Mouse (Mus musculus): ENCODE data around the gene Elavl2.

- TF ChIP-seq CTCF (conservative IDR thresholded peaks at IDR 0.05; ENCODE audit: low read length) (no peak), NANOG (IDR thresholded peaks at IDR 0.05; ENCODE audit: borderline replicate concordance, low read length) (no peak), POU5F1 (IDR thresholded peaks at IDR 0.05; ENCODE audit: borderline replicate concordance, low read length) (no peak)
These were observed 89.8 kb downstream of the Elavl2 start for GRCm38 (mm10) chr4:91310801-91311200.
